Mouse (Mus musculus): ENCODE measurements around the gene Dync1i2.

Dync1i2 gene

GRCm38 (mm10) chr2:71211591-71212359 lies at the start of gene Dync1i2:
Dync1i2 (plus strand) TSS chr2:71211706.
- peak; percentile 88 to 91 for DNase-seq

- DNase-seq = no peak
These were observed 48.5 kb upstream of the Dync1i2 start for GRCm38 (mm10) chr2:71162831-71163621.

- no peak for DNase-seq
These were observed 44.3 kb upstream of the Dync1i2 start for GRCm38 (mm10) chr2:71167211-71167610.

GRCm38 (mm10) chr2:71168461-71169021 lies 43.0 kb upstream of the Dync1i2 start:
- DNase-seq = no peak

GRCm38 (mm10) chr2:71173031-71173430 lies 38.5 kb upstream of the Dync1i2 start:
- DNase-seq = no peak

GRCm38 (mm10) chr2:71176329-71177249 lies 34.9 kb upstream of the Dync1i2 start:
- no peak for DNase-seq

- DNase-seq = no peak
These were observed 34.3 kb upstream of the Dync1i2 start for GRCm38 (mm10) chr2:71177250-71177615.

- no peak for DNase-seq
These were observed 33.7 kb upstream of the Dync1i2 start for GRCm38 (mm10) chr2:71177760-71178159.

GRCm38 (mm10) chr2:71179716-71180115 lies 31.8 kb upstream of the Dync1i2 start:
- DNase-seq = no peak

- DNase-seq = no peak
These were observed 30.8 kb upstream of the Dync1i2 start for GRCm38 (mm10) chr2:71180566-71181217.

- no peak for DNase-seq
These were observed 23.6 kb upstream of the Dync1i2 start for GRCm38 (mm10) chr2:71187950-71188349.

- DNase-seq = no peak
These were observed 22.6 kb upstream of the Dync1i2 start for GRCm38 (mm10) chr2:71188861-71189260.

GRCm38 (mm10) chr2:71191391-71192194 lies 19.9 kb upstream of the Dync1i2 start:
- DNase-seq = no peak

- DNase-seq = no peak
These were observed 19.2 kb upstream of the Dync1i2 start for GRCm38 (mm10) chr2:71192195-71192807.

- DNase-seq = no peak
These were observed 17.2 kb upstream of the Dync1i2 start for GRCm38 (mm10) chr2:71194137-71194960.

- DNase-seq = no peak
These were observed 14.6 kb upstream of the Dync1i2 start for GRCm38 (mm10) chr2:71196947-71197346.

- no peak for DNase-seq
These were observed 12.6 kb upstream of the Dync1i2 start for GRCm38 (mm10) chr2:71198907-71199306.

- no peak for DNase-seq
These were observed 11.0 kb upstream of the Dync1i2 start for GRCm38 (mm10) chr2:71200485-71200884.

GRCm38 (mm10) chr2:71201886-71202285 lies 9.6 kb upstream of the Dync1i2 start:
- no peak for DNase-seq
